Mouse (Mus musculus): Measurements from ENCODE around the gene Alyref.

DNA sequence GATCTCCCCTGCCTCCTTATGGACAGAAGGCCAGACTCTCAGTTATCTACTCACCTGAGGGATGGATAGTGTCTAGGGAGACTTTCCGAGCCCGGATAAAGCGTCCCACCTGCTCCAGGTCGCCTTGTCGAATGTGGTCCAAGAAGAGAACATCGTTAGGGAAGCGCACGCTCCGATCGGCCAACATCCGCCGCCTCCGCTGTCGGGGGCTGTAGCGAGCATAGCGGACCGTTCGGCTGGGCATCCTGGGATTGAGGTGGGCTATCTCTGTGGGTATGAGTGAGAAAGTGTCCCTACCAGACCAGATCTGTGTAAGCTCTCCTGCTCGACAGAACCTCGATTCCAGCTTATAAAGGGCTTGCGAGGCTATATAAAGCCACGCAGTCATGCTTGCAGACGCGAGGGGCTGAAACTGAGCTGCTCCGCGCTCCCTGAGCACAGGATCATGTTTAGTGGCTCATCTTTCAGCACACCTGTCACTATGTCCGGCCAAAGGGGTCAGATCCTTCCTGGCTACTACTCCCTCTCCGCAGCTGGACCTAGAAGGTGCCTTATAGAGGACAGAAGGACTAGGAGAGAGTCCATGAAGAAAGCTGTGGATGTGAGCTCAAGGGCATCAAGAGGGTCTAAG lies 47.2 kb downstream of the Alyref start, which contains the start of gene Ppp1r27:
- TF ChIP-seq POLR2A (IDR thresholded peaks at IDR 0.05; ENCODE audit: control insufficient read depth, low read depth, low read length) (peak; percentile 52; the same call in 1 of the 2 replicates), CTCF (IDR thresholded peaks at IDR 0.05; ENCODE audit: control insufficient read depth, insufficient read depth, insufficient replicate concordance, low read depth, low read length) (no peak)
